Mouse (Mus musculus): ENCODE measurements around the gene Vipas39. TPM values are rescaled to one million over a fixed set of nuclear protein-coding genes. Genes with fewer than 3 reads are reported as not detected.
A peak's percentile ranks its signal among the peaks of the same experiment; 100 is the strongest.
"Not testable (repeated sequence)": the region's sequence is repeated elsewhere in the genome, so short reads cannot be mapped to it uniquely, and the experiment has no call there.

Gene Vipas39
- polyA plus RNA-seq, 1 experiment from 2014 or later, result 23.8 TPM

- Histone ChIP-seq H3K4me1 (replicated peaks; ENCODE audit: control insufficient read depth, insufficient read depth, low read length) (peaks cover 23% of the 10 kb centered on the region), H3K27ac (ENCODE audit: low read depth, low read length) (peak overlapping the region; percentile 45; the same call in 1 of the 2 replicates)
- ATAC-seq (replicated peaks; ENCODE audit: low FRiP score), result peak; percentile 62
Measured at GRCm38 (mm10) chr12:87278118-87278730, 12.2 kb upstream of the Vipas39 start.

GRCm38 (mm10) chr12:87277251-87277650, 11.2 kb upstream of the Vipas39 start:
- H3K4me2 ChIP-seq; H3K27ac ChIP-seq (ENCODE audit: low read depth, low read length); H3K9ac ChIP-seq (ENCODE audit: low read depth, low read length); DNase-seq (ENCODE audit: low spot score); H3K9me3 ChIP-seq (ENCODE audit: control insufficient read depth, low read length); H3K27me3 ChIP-seq (replicated peaks; ENCODE audit: control insufficient read depth, insufficient read depth, low read length); ATAC-seq (replicated peaks; ENCODE audit: low FRiP score); H3K4me3 ChIP-seq (ENCODE audit: low read depth, low read length): not testable (repeated sequence)
- Histone ChIP-seq H3K36me3 (ENCODE audit: control insufficient read depth, insufficient read depth, low read length) (peaks cover 34% of the 10 kb centered on the region), H3K4me1 (replicated peaks; ENCODE audit: control insufficient read depth, insufficient read depth, low read length) (peaks cover 23% of the 10 kb centered on the region)
- 79% methylated on average over 4 of the region's 4 CpGs for WGBS

More at GRCm38 (mm10) chr12:87278118-87278730, 12.2 kb upstream of the Vipas39 start:
- WGBS, result 15% methylated on average over 6 of the region's 6 CpGs
- H3K27me3 ChIP-seq (replicated peaks; ENCODE audit: control insufficient read depth, insufficient read depth, low read length), result no peaks in the 10 kb centered on the region
- peaks cover 26% of the 10 kb centered on the region for H3K36me3 ChIP-seq (ENCODE audit: control insufficient read depth, insufficient read depth, low read length)
- H3K4me2 ChIP-seq, result no peak overlapping the region
- H3K4me3 ChIP-seq (ENCODE audit: low read depth, low read length), result no peak overlapping the region
- H3K9me3 ChIP-seq (ENCODE audit: control insufficient read depth, low read length), result no peaks in the 10 kb centered on the region
- peak; percentile 49 for DNase-seq (ENCODE audit: low spot score)
- H3K9ac ChIP-seq (ENCODE audit: low read depth, low read length), result no peak overlapping the region

- Histone ChIP-seq H3K9ac (ENCODE audit: low read depth, low read length) (no peak overlapping the region), H3K27ac (ENCODE audit: low read depth, low read length) (peak overlapping the region; percentile 32; the same call in 1 of the 2 replicates), H3K36me3 (ENCODE audit: control insufficient read depth, insufficient read depth, low read length) (peaks cover 50% of the 10 kb centered on the region), H3K4me3 (ENCODE audit: low read depth, low read length) (no peak overlapping the region), H3K4me1 (replicated peaks; ENCODE audit: control insufficient read depth, insufficient read depth, low read length) (peaks cover 21% of the 10 kb centered on the region), H3K9me3 (ENCODE audit: control insufficient read depth, low read length) (no peaks in the 10 kb centered on the region), H3K27me3 (replicated peaks; ENCODE audit: control insufficient read depth, insufficient read depth, low read length) (no peaks in the 10 kb centered on the region), H3K4me2 (no peak overlapping the region)
- ATAC-seq (replicated peaks; ENCODE audit: low FRiP score) (peak; percentile 53), DNase-seq (ENCODE audit: low spot score) (peak; percentile 28)
- WGBS, result 67% methylated on average over 9 of the region's 9 CpGs
Measured at GRCm38 (mm10) chr12:87274853-87275831, 9.1 kb upstream of the Vipas39 start.

- DNase-seq (ENCODE audit: low spot score) (no peak), ATAC-seq (replicated peaks; ENCODE audit: low FRiP score) (no peak)
- H3K4me3 ChIP-seq (ENCODE audit: low read depth, low read length), result peak overlapping the region; percentile 93
- peak overlapping the region; percentile 68 for H3K4me2 ChIP-seq
- H3K36me3 ChIP-seq (ENCODE audit: control insufficient read depth, insufficient read depth, low read length), result peaks cover 35% of the 10 kb centered on the region
- H3K9me3 ChIP-seq (ENCODE audit: control insufficient read depth, low read length), result no peaks in the 10 kb centered on the region
- H3K4me1 ChIP-seq (replicated peaks; ENCODE audit: control insufficient read depth, insufficient read depth, low read length), result peaks cover 10% of the 10 kb centered on the region
- H3K27me3 ChIP-seq (replicated peaks; ENCODE audit: control insufficient read depth, insufficient read depth, low read length), result no peaks in the 10 kb centered on the region
- peak overlapping the region; percentile 97 for H3K9ac ChIP-seq (ENCODE audit: low read depth, low read length)
- WGBS, result 23% methylated on average over 4 of the region's 4 CpGs
- H3K27ac ChIP-seq (ENCODE audit: low read depth, low read length), result no peak overlapping the region
Measured at GRCm38 (mm10) chr12:87267682-87268081, 1.6 kb upstream of the Vipas39 start.

GRCm38 (mm10) chr12:87266827-87267603, 959 bp upstream of the Vipas39 start:
- under 1% methylated on average over 31 of the region's 31 CpGs for WGBS
- H3K27me3 ChIP-seq (replicated peaks; ENCODE audit: control insufficient read depth, insufficient read depth, low read length), result no peaks in the 10 kb centered on the region
- H3K4me2 ChIP-seq, result peak overlapping the region; percentile 68
- peak overlapping the region; percentile 93 for H3K4me3 ChIP-seq (ENCODE audit: low read depth, low read length)
- ATAC-seq (replicated peaks; ENCODE audit: low FRiP score) (peak; percentile 61), DNase-seq (ENCODE audit: low spot score) (no peak)
- no peaks in the 10 kb centered on the region for H3K9me3 ChIP-seq (ENCODE audit: control insufficient read depth, low read length)
- peak overlapping the region; percentile 97 for H3K9ac ChIP-seq (ENCODE audit: low read depth, low read length)
- H3K4me1 ChIP-seq (replicated peaks; ENCODE audit: control insufficient read depth, insufficient read depth, low read length), result peaks cover 10% of the 10 kb centered on the region
- peaks cover 33% of the 10 kb centered on the region for H3K36me3 ChIP-seq (ENCODE audit: control insufficient read depth, insufficient read depth, low read length)
- peak overlapping the region; percentile 93 for H3K27ac ChIP-seq (ENCODE audit: low read depth, low read length)

GRCm38 (mm10) chr12:87265444-87265843, 612 bp downstream of the Vipas39 start:
- Histone ChIP-seq H3K9me3 (ENCODE audit: control insufficient read depth, low read length) (no peaks in the 10 kb centered on the region), H3K27ac (ENCODE audit: low read depth, low read length) (0 out of 2 replicates have a peak overlapping the region, but pooled peaks have one; percentile 67), H3K4me2 (peak overlapping the region; percentile 85), H3K4me3 (ENCODE audit: low read depth, low read length) (peak overlapping the region; percentile 93), H3K9ac (ENCODE audit: low read depth, low read length) (peak overlapping the region; percentile 85), H3K27me3 (replicated peaks; ENCODE audit: control insufficient read depth, insufficient read depth, low read length) (no peaks in the 10 kb centered on the region), H3K36me3 (ENCODE audit: control insufficient read depth, insufficient read depth, low read length) (peaks cover 30% of the 10 kb centered on the region), H3K4me1 (replicated peaks; ENCODE audit: control insufficient read depth, insufficient read depth, low read length) (peaks cover 10% of the 10 kb centered on the region)
- ATAC-seq (replicated peaks; ENCODE audit: low FRiP score) (no peak), DNase-seq (ENCODE audit: low spot score) (no peak)
- WGBS, result 23% methylated on average over 11 of the region's 11 CpGs

- Histone ChIP-seq H3K27ac (ENCODE audit: low read depth, low read length) (no peak overlapping the region), H3K9ac (ENCODE audit: low read depth, low read length) (no peak overlapping the region), H3K4me2 (no peak overlapping the region), H3K36me3 (ENCODE audit: control insufficient read depth, insufficient read depth, low read length) (peaks cover 22% of the 10 kb centered on the region), H3K9me3 (ENCODE audit: control insufficient read depth, low read length) (no peaks in the 10 kb centered on the region), H3K4me1 (replicated peaks; ENCODE audit: control insufficient read depth, insufficient read depth, low read length) (peaks cover 5% of the 10 kb centered on the region), H3K27me3 (replicated peaks; ENCODE audit: control insufficient read depth, insufficient read depth, low read length) (no peaks in the 10 kb centered on the region), H3K4me3 (ENCODE audit: low read depth, low read length) (no peak overlapping the region)
- DNase-seq (ENCODE audit: low spot score) (no peak), ATAC-seq (replicated peaks; ENCODE audit: low FRiP score) (no peak)
- 83% methylated on average over 8 of the region's 8 CpGs for WGBS
Measured at GRCm38 (mm10) chr12:87260562-87260961, 5.5 kb downstream of the Vipas39 start.

- H3K9me3 ChIP-seq (ENCODE audit: control insufficient read depth, low read length), result no peaks in the 10 kb centered on the region
- ATAC-seq (replicated peaks; ENCODE audit: low FRiP score) (no peak; the same call in 1 of the 2 replicates), DNase-seq (ENCODE audit: low spot score) (no peak)
- peaks cover 34% of the 10 kb centered on the region for H3K36me3 ChIP-seq (ENCODE audit: control insufficient read depth, insufficient read depth, low read length)
- WGBS, result 91% methylated on average over 5 of the region's 5 CpGs
- no peak overlapping the region for H3K9ac ChIP-seq (ENCODE audit: low read depth, low read length)
- no peak overlapping the region for H3K4me3 ChIP-seq (ENCODE audit: low read depth, low read length)
- no peaks in the 10 kb centered on the region for H3K4me1 ChIP-seq (replicated peaks; ENCODE audit: control insufficient read depth, insufficient read depth, low read length)
- no peak overlapping the region for H3K4me2 ChIP-seq
- H3K27ac ChIP-seq (ENCODE audit: low read depth, low read length), result no peak overlapping the region
- no peaks in the 10 kb centered on the region for H3K27me3 ChIP-seq (replicated peaks; ENCODE audit: control insufficient read depth, insufficient read depth, low read length)
Measured at GRCm38 (mm10) chr12:87256629-87257028, 9.4 kb downstream of the Vipas39 start.

Data from liver, embryonic 11.5 days (tissue).